Mouse (Mus musculus) fibroblast of lung, adult 2 months (primary cell): ENCODE measurements around the gene Ncbp2.
A peak's percentile ranks its signal among the peaks of the same experiment; 100 is the strongest.
"Not testable (repeated sequence)": the region's sequence is repeated elsewhere in the genome, so short reads cannot be mapped to it uniquely, and the experiment has no call there.

Source experiments
- DNase-seq: peaks from one replicate; pipeline ENCODE4 v3.0.0-alpha.2; 2011; ENCODE audit warnings: low read depth

Ncbp2 gene

GRCm38 (mm10) chr16:31935091-31935979 is 13.0 kb upstream of the Ncbp2 start:
- no peak for DNase-seq

- DNase-seq, result no peak
Measured at GRCm38 (mm10) chr16:31936568-31936967, 11.7 kb upstream of the Ncbp2 start.

- DNase-seq, result no peak
Measured at GRCm38 (mm10) chr16:31938856-31939255, 9.5 kb upstream of the Ncbp2 start.

GRCm38 (mm10) chr16:31940586-31940985 is 7.7 kb upstream of the Ncbp2 start:
- DNase-seq, result no peak

GRCm38 (mm10) chr16:31943980-31944379 is 4.3 kb upstream of the Ncbp2 start:
- DNase-seq, result peak; percentile 33

- DNase-seq, result no peak
Measured at GRCm38 (mm10) chr16:31944698-31945255, 3.5 kb upstream of the Ncbp2 start.

- no peak for DNase-seq
Measured at GRCm38 (mm10) chr16:31945372-31945771, 2.9 kb upstream of the Ncbp2 start.

GRCm38 (mm10) chr16:31945986-31946385 is 2.3 kb upstream of the Ncbp2 start:
- not testable (repeated sequence) for DNase-seq

GRCm38 (mm10) chr16:31947333-31947732 is 980 bp upstream of the Ncbp2 start:
- no peak for DNase-seq

- no peak for DNase-seq
Measured at GRCm38 (mm10) chr16:31947901-31948316, 404 bp upstream of the Ncbp2 start.

GRCm38 (mm10) chr16:31963224-31963623 is 14.9 kb downstream of the Ncbp2 start:
- no peak for DNase-seq

GRCm38 (mm10) chr16:31975258-31975657 is 26.9 kb downstream of the Ncbp2 start:
- DNase-seq, result no peak

- DNase-seq, result no peak
Measured at GRCm38 (mm10) chr16:31979501-31979900, 31.2 kb downstream of the Ncbp2 start.

- no peak for DNase-seq
Measured at GRCm38 (mm10) chr16:31980946-31981345, 32.6 kb downstream of the Ncbp2 start.

- DNase-seq, result no peak
Measured at GRCm38 (mm10) chr16:31992039-31992438, 43.7 kb downstream of the Ncbp2 start.

GRCm38 (mm10) chr16:31993195-31993594 is 44.9 kb downstream of the Ncbp2 start:
- no peak for DNase-seq

GRCm38 (mm10) chr16:31993946-31994345 is 45.6 kb downstream of the Ncbp2 start:
- no peak for DNase-seq

- DNase-seq, result no peak
Measured at GRCm38 (mm10) chr16:31996371-31996770, 48.1 kb downstream of the Ncbp2 start.

GRCm38 (mm10) chr16:32002509-32003477 is 54.5 kb downstream of the Ncbp2 start, which contains the start of gene Senp5:
TSS of gene Senp5 (minus strand) at chr16:32003287.
- DNase-seq, result peak; percentile 86

GRCm38 (mm10) chr16:32004731-32005130 is 56.4 kb downstream of the Ncbp2 start:
- DNase-seq, result no peak

GRCm38 (mm10) chr16:32008529-32009293 is 60.4 kb downstream of the Ncbp2 start:
- DNase-seq, result no peak
